Mouse (Mus musculus): ENCODE data around the gene Ppp1r18.

GRCm38 (mm10) chr17:35903343-35903991 lies 38.1 kb downstream of the Ppp1r18 start:
- TF ChIP-seq POLR2A (IDR thresholded peaks at IDR 0.05; ENCODE audit: borderline replicate concordance, extremely low read depth, insufficient read depth, insufficient read length, poor library complexity, severe bottlenecking) = no peak
- no peak for TF ChIP-seq CTCF (IDR thresholded peaks at IDR 0.05; ENCODE audit: borderline replicate concordance, extremely low read depth, insufficient read depth, insufficient read length)
